Mouse (Mus musculus) induced T-regulatory cell, adult 2 months (primary cell): ENCODE results near the gene Vmn1r75.

Experiments used
- DNase-seq: peaks from one replicate; pipeline ENCODE4 v3.0.0-alpha.2; 2012; ENCODE audit warnings: low read depth

Gene Vmn1r75

GRCm38 (mm10) chr7:11874330-11874729, at the start of gene Vmn1r75:
Vmn1r75 (plus strand) TSS chr7:11874630.
- no peak for DNase-seq

GRCm38 (mm10) chr7:11833680-11834079, 40.8 kb upstream of the Vmn1r75 start, which contains the start of gene Vmn1r74:
Vmn1r74 (plus strand) TSS chr7:11833980.
- no peak for DNase-seq
